Mouse (Mus musculus) small intestine, adult 2 months (tissue): ENCODE data around the gene Arxes1.

Experiments used
- CTCF ChIP-seq: fragments of 200-500 bp; IDR thresholded peaks from 2 replicates; pipeline ENCODE4 v1.5.1; 2012; ENCODE audit warnings: low read depth, mild to moderate bottlenecking, control low read depth, inconsistent platforms, low read length, moderate library complexity, mixed read lengths; ENCODE audit not compliant: insufficient replicate concordance, insufficient read length; ENCODE audit errors: extremely low read depth
- POLR2A ChIP-seq: fragments of 200-500 bp; IDR thresholded peaks from 2 replicates; pipeline ENCODE4 v1.6.1; 2012; ENCODE audit warnings: low read depth, mild to moderate bottlenecking, control low read depth, inconsistent platforms, low read length, moderate library complexity

GRCm38 (mm10) chrX:135990661-135991060, 42.5 kb upstream of the Arxes1 start:
- TF ChIP-seq POLR2A = no peak
- no peak for TF ChIP-seq CTCF
